Mouse (Mus musculus) limb, embryonic 11.5 days (tissue): Measurements from ENCODE around the gene Tm9sf4. TPM values are rescaled to one million over a fixed set of nuclear protein-coding genes. Genes with fewer than 3 reads are reported as not detected.

Experiments used
- polyA plus RNA-seq: library from polyadenylated mRNA; unstranded; fragments of >200 nt; fragmentation: Nextera tagmentation; extraction: Ambion mirVana; gene quantifications from 2 replicates; pipeline ENCODE4 v1.2.1, GENCODE M21; 2014

The Tm9sf4 gene
- polyA plus RNA-seq, 1 experiment from 2014 or later, result 79.7 TPM

Other genes with a start within 250 kb of the Tm9sf4 start
- gene Mylk2, start 250.0 kb upstream of the Tm9sf4 start, polyA plus RNA-seq, result not detected in 2 replicates
- 0.29 and 0.38 TPM in 2 replicates for gene Foxs1, start 228.1 kb upstream of the Tm9sf4 start, polyA plus RNA-seq
- 0.37 and 1.0 TPM in 2 replicates for gene Dusp15, start 209.6 kb upstream of the Tm9sf4 start, polyA plus RNA-seq
- gene Ttll9, start 198.8 kb upstream of the Tm9sf4 start, polyA plus RNA-seq, result 0.35 and 0.62 TPM in 2 replicates
- gene Pdrg1, start 145.9 kb upstream of the Tm9sf4 start, polyA plus RNA-seq, result 59.0 and 63.0 TPM in 2 replicates
- not detected in 2 replicates for gene Xkr7, start 129.5 kb upstream of the Tm9sf4 start, polyA plus RNA-seq
- gene Ccm2l, start 95.3 kb upstream of the Tm9sf4 start, polyA plus RNA-seq, result 1.0 and 1.4 TPM in 2 replicates
- 1.4 TPM in 2 replicates for gene Hck, start 52.8 kb upstream of the Tm9sf4 start, polyA plus RNA-seq
- 6.1 and 7.9 TPM in 2 replicates for gene Tspyl3, start 64.1 kb downstream of the Tm9sf4 start, polyA plus RNA-seq
- gene Plagl2, start 80.1 kb downstream of the Tm9sf4 start, polyA plus RNA-seq, result 29.6 and 33.0 TPM in 2 replicates
- gene Pofut1, start 80.2 kb downstream of the Tm9sf4 start, polyA plus RNA-seq, result 7.3 and 7.9 TPM in 2 replicates
- gene Kif3b, start 130.1 kb downstream of the Tm9sf4 start, polyA plus RNA-seq, result 5.1 and 5.8 TPM in 2 replicates
- gene Asxl1, start 184.5 kb downstream of the Tm9sf4 start, polyA plus RNA-seq, result 24.0 and 26.5 TPM in 2 replicates